22 mouse cellular contexts compared by ENCODE assay signal in the genomic region with DNA sequence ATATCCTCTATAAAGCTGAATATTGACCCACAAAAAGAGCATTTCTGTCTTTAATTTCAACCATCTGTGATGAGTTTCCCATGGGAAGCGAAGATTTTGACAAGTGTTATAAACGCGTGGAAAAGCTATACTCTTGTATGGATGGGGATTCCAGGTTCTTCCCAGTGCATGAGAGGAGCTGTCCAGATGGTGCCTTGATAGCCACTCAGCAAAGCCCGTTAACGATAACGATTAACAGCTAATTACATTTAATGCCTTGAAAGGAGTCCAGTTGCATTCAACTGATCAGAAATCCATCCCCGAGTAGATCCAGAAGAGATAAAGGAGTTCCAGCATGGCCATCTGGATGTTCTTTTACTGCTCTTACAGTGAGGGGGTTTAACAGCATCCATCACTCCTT.
"Had no signal": no experiment of that assay in that cellular context is flagged by ENCODE, and none has a peak within 500 bp of the region (broad histone marks: within the 10 kb centered on the region; RNA-seq: fewer than 3 reads in every experiment).

No protein-coding gene starts in this region.

- H3K4me1 ChIP-seq: kidney, embryonic 15.5 days; limb, embryonic 12.5 days; limb, embryonic 15.5 days; midbrain, embryonic 10.5 days; neural tube, embryonic 12.5 days; neural tube, embryonic 15.5 days; stomach, embryonic 15.5 days had no signal

- H3K4me2 ChIP-seq: kidney, embryonic 15.5 days; limb, embryonic 12.5 days; limb, embryonic 15.5 days; liver, embryonic 11.5 days; lung, embryonic 14.5 days; neural tube, embryonic 12.5 days; neural tube, embryonic 15.5 days; stomach, embryonic 15.5 days had no signal

- H3K36me3 ChIP-seq: kidney, embryonic 15.5 days; limb, embryonic 12.5 days; limb, embryonic 15.5 days; midbrain, embryonic 10.5 days; neural tube, embryonic 12.5 days; neural tube, embryonic 15.5 days; stomach, embryonic 15.5 days had no signal

- H3K27me3 ChIP-seq: kidney, embryonic 15.5 days; limb, embryonic 12.5 days; limb, embryonic 15.5 days; neural tube, embryonic 12.5 days; neural tube, embryonic 15.5 days; stomach, embryonic 15.5 days had no signal

- H3K27ac ChIP-seq: kidney, embryonic 15.5 days; limb, embryonic 12.5 days; limb, embryonic 15.5 days; liver, embryonic 14.5 days; macrophage; midbrain, embryonic 10.5 days; neural tube, embryonic 12.5 days; neural tube, embryonic 15.5 days; stomach, embryonic 15.5 days had no signal

- ATAC-seq: liver, postnatal 0 days; lung, postnatal 0 days had no signal

- DNase-seq: kidney, adult 11 months; kidney, adult 8-10 months; kidney, postnatal 14 days; kidney, postnatal 4 days; left cerebral cortex, postnatal 4 days; liver, postnatal 0 days; lung, embryonic 14.5 days; midbrain, embryonic 14.5 days; right cerebral cortex, postnatal 14 days; spleen, adult 18-20 months; thymus, postnatal 25 days had no signal

- H3K9ac ChIP-seq: kidney, embryonic 15.5 days; limb, embryonic 12.5 days; limb, embryonic 15.5 days; liver, embryonic 14.5 days; liver, postnatal 0 days; lung, embryonic 14.5 days; neural tube, embryonic 12.5 days; neural tube, embryonic 15.5 days; stomach, embryonic 15.5 days had no signal

- H3K4me3 ChIP-seq: kidney, embryonic 15.5 days; limb, embryonic 12.5 days; limb, embryonic 15.5 days; midbrain, embryonic 10.5 days; neural tube, embryonic 12.5 days; neural tube, embryonic 15.5 days; stomach, embryonic 15.5 days had no signal

- H3K9me3 ChIP-seq: kidney, embryonic 15.5 days; limb, embryonic 12.5 days; limb, embryonic 15.5 days; midbrain, embryonic 10.5 days; neural tube, embryonic 12.5 days; neural tube, embryonic 15.5 days; stomach, embryonic 15.5 days had no signal
